Mouse (Mus musculus) kidney, adult 2 months (tissue): ENCODE measurements at regions not wholly inside any gene's neighbourhood (a gene's known extent, or its start where the extent isn't known, plus 50 kb on each side); places are given as distances from the start of the nearest gene placed in this dataset.
A peak's percentile ranks its signal among the peaks of the same experiment; 100 is the strongest.

ENCODE experiments used
- DNase-seq: peaks from one replicate; pipeline ENCODE4 v3.0.0; 2021
- H3K27ac ChIP-seq: fragments of 200-500 bp; 2 replicates; pipeline ENCODE4 v1.5.1; 2012; ENCODE audit warnings: low read depth, low read length, control low read depth, inconsistent platforms; ENCODE audit not compliant: insufficient read depth
- H3K27me3 ChIP-seq: fragments of 200-500 bp; replicated peaks from 2 replicates; pipeline ENCODE4 v1.6.1; 2012; ENCODE audit warnings: mild to moderate bottlenecking, moderate library complexity, low read length, inconsistent platforms; ENCODE audit not compliant: control insufficient read depth, insufficient read depth
- H3K36me3 ChIP-seq: fragments of 200-500 bp; 2 replicates; pipeline ENCODE4 v1.6.1; 2012; ENCODE audit warnings: mild to moderate bottlenecking, moderate library complexity, low read length, inconsistent platforms; ENCODE audit not compliant: control insufficient read depth, insufficient read depth
- H3K4me1 ChIP-seq: fragments of 200-500 bp; 2 replicates; pipeline ENCODE4 v1.6.1; 2011; ENCODE audit warnings: low read length; ENCODE audit not compliant: control insufficient read depth, insufficient read depth
- H3K4me3 ChIP-seq: fragments of 200-500 bp; 2 replicates; pipeline ENCODE4 v1.5.1; 2011; ENCODE audit warnings: mild to moderate bottlenecking, low read depth, low read length, control low read depth; ENCODE audit not compliant: insufficient read depth
- CTCF ChIP-seq: fragments of 200-500 bp; conservative IDR thresholded peaks from 2 replicates; pipeline ENCODE4 v1.5.1; 2011; ENCODE audit warnings: low read depth, mild to moderate bottlenecking, control low read depth, low read length, moderate library complexity, mixed read lengths; ENCODE audit not compliant: insufficient read depth, insufficient read length
- POLR2A ChIP-seq: fragments of 200-500 bp; IDR thresholded peaks from one replicate; pipeline ENCODE4 v1.6.1; 2011; ENCODE audit warnings: low read depth, low read length, control low read depth
- WGBS: fragments of 180-500 bp; shearing (Covaris S2); methylation state at CpG from one replicate; pipeline ENCODE4 v1.1.7; 2018; 5-methylcytosine and 5-hydroxymethylcytosine counted together

GRCm38 (mm10) chr1:71893636-71894035, 240.6 kb upstream of the Fn1 start:
- Histone ChIP-seq H3K27me3 (no peaks in the 10 kb centered on the region), H3K4me1 (no peaks in the 10 kb centered on the region), H3K4me3 (no peak overlapping the region), H3K27ac (no peak overlapping the region), H3K36me3 (no peaks in the 10 kb centered on the region)
- WGBS = 24% methylated on average over 5 of the region's 5 CpGs
- TF ChIP-seq CTCF = no peak
- no peak for TF ChIP-seq POLR2A
- DNase-seq = no peak

GRCm38 (mm10) chr1:71887809-71888208, 234.8 kb upstream of the Fn1 start:
- H3K27ac ChIP-seq = no peak overlapping the region
- TF ChIP-seq CTCF (no peak), POLR2A (no peak)
- no peaks in the 10 kb centered on the region for H3K36me3 ChIP-seq
- WGBS = 61% methylated on average over 3 of the region's 3 CpGs
- DNase-seq = peak; percentile 7
- no peak overlapping the region for H3K4me3 ChIP-seq
- H3K4me1 ChIP-seq = peaks cover 4% of the 10 kb centered on the region
- no peaks in the 10 kb centered on the region for H3K27me3 ChIP-seq

GRCm38 (mm10) chr1:71886903-71887302, 233.9 kb upstream of the Fn1 start:
- TF ChIP-seq POLR2A = no peak
- H3K27ac ChIP-seq = no peak overlapping the region
- peak; percentile 84 for DNase-seq
- H3K4me1 ChIP-seq = peaks cover 4% of the 10 kb centered on the region
- no peaks in the 10 kb centered on the region for H3K36me3 ChIP-seq
- H3K4me3 ChIP-seq = no peak overlapping the region
- 40% methylated on average over 6 of the region's 6 CpGs for WGBS
- H3K27me3 ChIP-seq = no peaks in the 10 kb centered on the region

- TF ChIP-seq POLR2A (no peak), CTCF (no peak)
- Histone ChIP-seq H3K27ac (no peak overlapping the region), H3K4me3 (no peak overlapping the region), H3K4me1 (peaks cover 4% of the 10 kb centered on the region), H3K36me3 (no peaks in the 10 kb centered on the region), H3K27me3 (no peaks in the 10 kb centered on the region)
- DNase-seq = no peak
- 79% methylated on average over 5 of the region's 5 CpGs for WGBS
Measured at GRCm38 (mm10) chr1:71886233-71886632, 233.2 kb upstream of the Fn1 start.

- Histone ChIP-seq H3K4me3 (no peak overlapping the region), H3K27ac (no peak overlapping the region), H3K4me1 (no peaks in the 10 kb centered on the region; the same call in 1 of the 2 replicates), H3K36me3 (no peaks in the 10 kb centered on the region), H3K27me3 (no peaks in the 10 kb centered on the region)
- WGBS = 91% methylated on average over 12 of the region's 12 CpGs
- DNase-seq = no peak
- TF ChIP-seq CTCF (no peak), POLR2A (no peak)
Measured at GRCm38 (mm10) chr1:71881851-71882250, 228.9 kb upstream of the Fn1 start.

GRCm38 (mm10) chr1:71881191-71881590, 228.2 kb upstream of the Fn1 start:
- no peaks in the 10 kb centered on the region for H3K4me1 ChIP-seq
- no peaks in the 10 kb centered on the region for H3K36me3 ChIP-seq
- no peak overlapping the region for H3K27ac ChIP-seq
- no peak for TF ChIP-seq POLR2A
- no peak for TF ChIP-seq CTCF
- no peaks in the 10 kb centered on the region for H3K27me3 ChIP-seq
- H3K4me3 ChIP-seq = no peak overlapping the region
- DNase-seq = no peak
- WGBS = 94% methylated on average over 4 of the region's 4 CpGs

- 68% methylated on average over 6 of the region's 6 CpGs for WGBS
- DNase-seq = no peak
- H3K4me1 ChIP-seq = no peaks in the 10 kb centered on the region
- no peaks in the 10 kb centered on the region for H3K27me3 ChIP-seq
- H3K27ac ChIP-seq = no peak overlapping the region
- H3K4me3 ChIP-seq = no peak overlapping the region
- no peaks in the 10 kb centered on the region for H3K36me3 ChIP-seq
- TF ChIP-seq CTCF = no peak
- no peak for TF ChIP-seq POLR2A
Measured at GRCm38 (mm10) chr1:71880480-71880879, 227.5 kb upstream of the Fn1 start.

GRCm38 (mm10) chr1:71876712-71877401, 223.9 kb upstream of the Fn1 start:
- H3K27ac ChIP-seq = no peak overlapping the region
- TF ChIP-seq CTCF = no peak
- no peak for TF ChIP-seq POLR2A
- H3K4me3 ChIP-seq = no peak overlapping the region
- DNase-seq = no peak
- WGBS = 86% methylated on average over 9 of the region's 9 CpGs
- H3K27me3 ChIP-seq = no peaks in the 10 kb centered on the region
- H3K4me1 ChIP-seq = no peaks in the 10 kb centered on the region
- no peaks in the 10 kb centered on the region for H3K36me3 ChIP-seq
